Mouse (Mus musculus): Measurements from ENCODE around the gene Dnah8. TPM values are rescaled to one million over a fixed set of nuclear protein-coding genes. Genes with fewer than 3 reads are reported as not detected.

The Dnah8 gene
- polyA plus RNA-seq, 1 experiment from 2014 or later = 1.4 TPM

DNA sequence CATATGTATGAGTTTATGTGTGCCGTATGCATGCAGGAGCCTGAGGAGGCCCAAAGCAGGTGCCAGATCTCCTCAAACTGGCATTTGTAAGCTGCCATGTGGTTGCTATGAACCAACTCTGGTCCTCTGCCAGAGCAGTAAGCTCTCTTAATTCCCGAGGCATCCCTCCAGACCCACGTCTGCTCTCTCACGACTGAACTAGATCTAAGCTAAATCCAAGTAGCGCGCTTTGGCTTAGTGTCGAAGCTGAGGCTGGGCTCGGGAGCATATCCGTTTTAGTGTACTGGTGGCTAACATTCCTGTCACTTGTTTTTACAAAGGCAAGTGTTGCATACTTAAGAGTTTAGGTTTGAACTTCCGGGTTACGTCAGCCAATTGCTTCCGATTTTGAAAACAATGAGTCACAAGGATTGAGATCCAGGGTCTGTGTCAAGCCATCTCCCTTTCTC lies 128.2 kb downstream of the Dnah8 start:
- DNase-seq (no peak), ATAC-seq (ENCODE audit: low read depth) (no peak)
- no peaks in the 10 kb centered on the region for H3K4me1 ChIP-seq (replicated peaks)
- peaks cover 9% of the 10 kb centered on the region for H3K36me3 ChIP-seq
- no peaks in the 10 kb centered on the region for H3K27me3 ChIP-seq
- no peak overlapping the region for H3K27ac ChIP-seq
- H3K9ac ChIP-seq = no peak overlapping the region
- no peak overlapping the region for H3K4me3 ChIP-seq (replicated peaks)
- H3K4me2 ChIP-seq = no peak overlapping the region
- H3K9me3 ChIP-seq (replicated peaks) = 0 out of 2 replicates have a peak, but pooled peaks cover 4% of the 10 kb centered on the region
- WGBS (ENCODE audit: insufficient replicate concordance) = 75% methylated on average over 12 of the region's 12 CpGs

DNA sequence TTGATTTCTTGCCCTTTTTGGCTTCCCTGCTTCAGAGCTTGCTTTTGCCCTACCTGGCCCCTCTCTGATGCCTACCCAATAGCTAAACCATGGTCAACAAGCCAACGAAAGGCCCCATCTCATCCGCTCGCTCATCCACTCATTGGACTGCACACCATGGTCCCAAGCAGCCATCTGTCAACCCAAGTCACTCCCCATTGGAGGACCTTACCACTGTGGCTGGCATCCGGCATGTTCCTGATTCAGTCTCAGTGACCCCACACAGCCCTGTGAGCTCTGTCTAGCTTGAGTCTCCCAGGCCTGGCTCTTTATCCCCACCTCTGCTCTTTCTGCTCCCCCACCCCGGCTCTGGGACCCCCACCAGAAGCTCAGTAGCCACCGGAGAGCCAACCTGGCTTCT lies 129.0 kb downstream of the Dnah8 start:
- no peak for ATAC-seq (ENCODE audit: low read depth)
- H3K27me3 ChIP-seq = no peaks in the 10 kb centered on the region
- H3K27ac ChIP-seq = no peak overlapping the region
- no peak overlapping the region for H3K4me2 ChIP-seq
- H3K4me1 ChIP-seq (replicated peaks) = no peaks in the 10 kb centered on the region
- DNase-seq = no peak
- no peak overlapping the region for H3K9ac ChIP-seq
- H3K36me3 ChIP-seq = peaks cover 9% of the 10 kb centered on the region
- WGBS (ENCODE audit: insufficient replicate concordance) = 76% methylated on average over 6 of the region's 6 CpGs
- no peak overlapping the region for H3K4me3 ChIP-seq (replicated peaks)
- H3K9me3 ChIP-seq (replicated peaks) = 0 out of 2 replicates have a peak, but pooled peaks cover 4% of the 10 kb centered on the region

DNA sequence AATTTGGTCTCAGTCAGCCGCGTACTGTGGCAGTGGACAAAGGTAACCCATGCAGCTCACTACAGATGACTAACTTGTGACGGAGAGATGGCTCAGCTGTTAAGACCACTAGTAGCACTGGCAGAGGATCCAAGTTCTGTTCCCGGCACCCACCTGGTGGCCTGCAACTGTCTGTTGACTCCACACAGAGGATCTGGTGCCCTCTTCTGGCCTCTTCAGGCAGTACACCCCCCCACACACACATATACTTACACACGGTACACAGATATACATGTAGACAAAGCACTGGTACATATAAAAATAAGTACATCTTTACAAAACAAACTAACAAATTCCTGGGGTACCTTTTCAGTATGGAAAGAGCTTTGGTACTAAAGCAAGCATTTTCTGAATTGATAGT lies 132.6 kb downstream of the Dnah8 start:
- ATAC-seq (ENCODE audit: low read depth) = no peak
- 82% methylated on average over 5 of the region's 5 CpGs for WGBS (ENCODE audit: insufficient replicate concordance)

DNA sequence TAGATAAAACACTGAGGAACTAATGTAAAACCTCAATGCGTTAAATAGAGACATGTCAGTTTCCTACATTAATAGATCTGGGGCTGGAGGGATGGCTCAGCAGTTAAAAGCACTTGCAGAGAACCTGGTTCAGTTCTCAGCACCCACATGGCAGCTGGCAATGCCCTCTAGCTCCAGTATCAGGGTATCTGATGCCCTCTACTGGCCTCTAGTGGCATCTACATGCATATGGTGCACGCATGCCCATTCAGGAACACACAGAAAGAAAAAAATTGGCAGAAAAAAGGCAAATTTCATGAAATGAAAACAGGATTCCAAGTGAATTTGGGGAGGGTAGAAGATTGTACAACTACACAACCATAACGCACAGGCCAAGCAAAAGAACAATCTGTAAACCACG lies 136.2 kb downstream of the Dnah8 start:
- Histone ChIP-seq H3K9me3 (replicated peaks) (0 out of 2 replicates have a peak, but pooled peaks cover 4% of the 10 kb centered on the region), H3K27me3 (no peaks in the 10 kb centered on the region), H3K36me3 (peaks cover 9% of the 10 kb centered on the region), H3K27ac (no peak overlapping the region), H3K9ac (no peak overlapping the region), H3K4me2 (no peak overlapping the region), H3K4me1 (replicated peaks) (no peaks in the 10 kb centered on the region), H3K4me3 (replicated peaks) (no peak overlapping the region)
- WGBS (ENCODE audit: insufficient replicate concordance) = 81% methylated on average over 4 of the region's 4 CpGs
- DNase-seq = no peak
- no peak for ATAC-seq (ENCODE audit: low read depth)

More for the DNA sequence above, 132.6 kb downstream of the Dnah8 start:
- Histone ChIP-seq H3K4me2 (no peak overlapping the region), H3K9me3 (replicated peaks) (0 out of 2 replicates have a peak, but pooled peaks cover 4% of the 10 kb centered on the region), H3K9ac (no peak overlapping the region), H3K36me3 (peaks cover 9% of the 10 kb centered on the region), H3K4me3 (replicated peaks) (no peak overlapping the region), H3K27ac (no peak overlapping the region), H3K27me3 (no peaks in the 10 kb centered on the region), H3K4me1 (replicated peaks) (no peaks in the 10 kb centered on the region)
- no peak for DNase-seq

DNA sequence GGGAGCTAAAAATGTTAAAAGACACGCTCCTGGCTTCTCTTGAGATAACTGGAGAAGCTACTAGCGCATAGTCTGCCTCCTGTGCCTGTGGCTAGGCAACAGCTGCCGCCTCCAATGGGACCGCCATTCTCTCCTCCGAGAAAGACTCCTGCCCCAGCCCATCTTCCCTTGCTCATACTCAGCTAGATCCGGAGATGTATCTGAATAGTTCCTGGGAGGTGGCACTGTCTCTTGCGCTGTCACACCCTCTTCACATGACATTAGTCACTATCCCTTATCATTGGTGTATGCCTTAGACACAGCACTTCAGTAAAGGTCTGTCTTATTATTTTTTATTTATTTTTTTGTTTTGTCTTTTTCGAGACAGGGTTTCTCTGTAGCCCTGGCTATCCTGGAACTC lies 140.1 kb downstream of the Dnah8 start:
- 76% methylated on average over 8 of the region's 8 CpGs for WGBS (ENCODE audit: insufficient replicate concordance)
- ATAC-seq (ENCODE audit: low read depth) (no peak), DNase-seq (no peak)
- Histone ChIP-seq H3K36me3 (no peaks in the 10 kb centered on the region), H3K4me3 (replicated peaks) (no peak overlapping the region), H3K27ac (no peak overlapping the region), H3K9ac (no peak overlapping the region), H3K9me3 (replicated peaks) (no peaks in the 10 kb centered on the region), H3K4me2 (no peak overlapping the region), H3K27me3 (no peaks in the 10 kb centered on the region), H3K4me1 (replicated peaks) (no peaks in the 10 kb centered on the region)

DNA sequence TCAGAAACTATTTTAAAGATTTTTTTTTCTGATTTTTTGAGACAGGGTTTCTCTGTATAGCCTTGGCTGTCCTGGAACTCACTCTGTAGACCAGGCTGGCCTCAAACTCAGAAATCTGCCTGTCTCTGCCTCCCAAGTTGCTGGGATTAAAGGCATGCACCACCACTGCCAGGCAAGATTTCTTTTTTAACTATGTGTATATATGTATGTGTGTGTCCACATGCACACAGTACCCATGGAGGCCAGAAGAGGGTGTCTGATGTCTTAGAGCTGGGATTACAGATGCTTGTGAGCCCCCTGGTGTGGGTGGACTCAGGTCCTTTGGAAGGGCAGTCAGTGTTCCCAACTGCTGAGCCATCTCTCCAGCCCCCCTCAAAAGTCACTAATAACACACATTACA lies 150.3 kb downstream of the Dnah8 start:
- Histone ChIP-seq H3K4me2 (no peak overlapping the region), H3K27me3 (no peaks in the 10 kb centered on the region), H3K4me1 (replicated peaks) (no peaks in the 10 kb centered on the region), H3K9ac (no peak overlapping the region), H3K36me3 (no peaks in the 10 kb centered on the region), H3K9me3 (replicated peaks) (no peaks in the 10 kb centered on the region), H3K4me3 (replicated peaks) (no peak overlapping the region), H3K27ac (no peak overlapping the region)
- DNase-seq = no peak
- ATAC-seq (ENCODE audit: low read depth) = no peak

DNA sequence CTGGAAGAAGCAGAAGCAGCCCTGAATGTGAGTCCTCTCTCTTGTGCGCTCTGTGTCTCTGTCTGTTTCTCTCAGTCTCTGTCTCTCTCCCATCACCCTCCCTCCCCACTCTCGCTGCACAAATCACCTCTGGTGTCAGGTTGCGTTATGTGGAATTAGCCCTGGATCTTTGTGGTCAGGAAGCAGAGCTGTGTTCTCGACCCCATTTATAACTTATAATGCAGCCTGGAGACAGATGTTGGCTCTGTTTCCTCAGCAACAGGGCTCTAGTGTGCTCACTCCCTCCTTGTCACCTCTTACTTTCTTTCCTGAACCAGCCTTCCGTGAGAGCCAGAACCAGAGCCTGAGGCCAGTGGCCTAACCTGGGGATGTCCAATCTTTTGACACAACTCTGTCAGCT lies 150.9 kb downstream of the Dnah8 start:
- DNase-seq (no peak), ATAC-seq (ENCODE audit: low read depth) (no peak)
- Histone ChIP-seq H3K9me3 (replicated peaks) (no peaks in the 10 kb centered on the region), H3K4me3 (replicated peaks) (no peak overlapping the region), H3K4me2 (no peak overlapping the region), H3K27ac (no peak overlapping the region), H3K36me3 (no peaks in the 10 kb centered on the region), H3K4me1 (replicated peaks) (no peaks in the 10 kb centered on the region), H3K27me3 (no peaks in the 10 kb centered on the region), H3K9ac (no peak overlapping the region)
- WGBS (ENCODE audit: insufficient replicate concordance) = 43% methylated on average over 5 of the region's 5 CpGs

DNA sequence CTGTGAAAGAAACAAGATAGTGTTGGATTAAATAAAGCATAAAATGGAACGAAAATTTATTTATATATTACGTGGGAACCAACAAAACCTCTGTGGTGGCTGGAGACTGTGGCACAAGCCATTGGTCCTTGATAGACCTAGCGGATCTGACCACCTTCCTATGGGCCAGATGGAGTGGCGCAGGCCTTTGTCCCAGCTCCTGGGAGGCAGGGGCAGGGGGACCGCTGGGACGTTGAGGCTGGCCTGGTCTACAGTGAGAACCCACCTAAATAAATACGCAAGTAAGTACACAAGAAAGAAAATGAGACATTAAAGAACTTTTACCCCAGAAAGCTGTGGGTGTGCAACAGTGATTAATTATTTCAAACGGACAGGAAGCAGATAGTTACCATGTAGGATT lies 156.9 kb downstream of the Dnah8 start:
- Histone ChIP-seq H3K4me3 (replicated peaks) (no peak overlapping the region), H3K36me3 (no peaks in the 10 kb centered on the region), H3K4me1 (replicated peaks) (no peaks in the 10 kb centered on the region), H3K4me2 (no peak overlapping the region), H3K27ac (no peak overlapping the region), H3K9me3 (replicated peaks) (no peaks in the 10 kb centered on the region), H3K27me3 (no peaks in the 10 kb centered on the region), H3K9ac (no peak overlapping the region)
- DNase-seq = no peak
- WGBS (ENCODE audit: insufficient replicate concordance) = 76% methylated on average over 8 of the region's 8 CpGs
- no peak for ATAC-seq (ENCODE audit: low read depth)

DNA sequence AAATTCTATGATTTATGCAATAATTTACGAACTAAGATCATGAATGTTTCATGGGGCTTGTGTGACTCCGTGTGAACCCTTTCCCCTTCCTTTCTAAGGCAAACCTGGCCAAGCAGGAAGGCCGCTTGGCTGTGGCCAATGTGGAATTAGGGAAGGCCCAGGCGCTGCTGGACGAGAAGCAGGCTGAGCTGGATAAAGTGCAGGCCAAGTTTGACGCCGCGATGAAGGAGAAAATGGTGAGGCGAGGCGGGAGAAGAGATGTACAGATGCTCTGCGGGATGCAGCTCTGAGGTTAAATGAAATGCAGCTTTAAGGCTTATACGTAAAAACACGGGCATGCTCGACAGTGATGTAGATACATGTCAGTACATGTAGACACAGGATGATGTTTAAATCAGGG lies 158.1 kb downstream of the Dnah8 start:
- WGBS (ENCODE audit: insufficient replicate concordance) = 74% methylated on average over 14 of the region's 14 CpGs
- H3K4me1 ChIP-seq (replicated peaks) = no peaks in the 10 kb centered on the region
- H3K9me3 ChIP-seq (replicated peaks) = no peaks in the 10 kb centered on the region
- no peak overlapping the region for H3K4me3 ChIP-seq (replicated peaks)
- H3K4me2 ChIP-seq = no peak overlapping the region
- H3K27ac ChIP-seq = no peak overlapping the region
- DNase-seq (no peak), ATAC-seq (ENCODE audit: low read depth) (no peak)
- no peaks in the 10 kb centered on the region for H3K27me3 ChIP-seq
- H3K36me3 ChIP-seq = no peaks in the 10 kb centered on the region
- no peak overlapping the region for H3K9ac ChIP-seq

DNA sequence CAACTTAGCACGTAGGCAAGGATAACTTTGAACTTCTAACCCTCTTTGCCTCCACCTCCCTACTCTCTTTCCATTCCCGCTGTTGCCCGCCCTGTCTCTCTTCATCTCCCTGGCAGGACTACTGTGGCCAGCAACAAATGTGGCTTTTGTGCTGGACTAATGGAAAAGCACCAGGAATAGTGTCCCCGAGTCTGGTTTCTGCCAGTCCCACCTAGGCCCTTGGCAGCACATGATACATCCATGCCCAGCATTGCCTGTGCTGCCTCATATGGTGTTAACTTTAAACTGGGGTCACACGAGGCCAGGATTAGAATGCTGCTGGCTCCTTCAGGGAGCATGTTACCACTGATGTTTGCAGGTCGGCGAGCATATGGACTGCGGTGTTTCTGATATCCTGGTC lies 164.2 kb downstream of the Dnah8 start:
- H3K9me3 ChIP-seq (replicated peaks) = no peaks in the 10 kb centered on the region
- H3K36me3 ChIP-seq = no peaks in the 10 kb centered on the region
- no peak for DNase-seq
- H3K27me3 ChIP-seq = no peaks in the 10 kb centered on the region
- no peaks in the 10 kb centered on the region for H3K4me1 ChIP-seq (replicated peaks)
- no peak overlapping the region for H3K9ac ChIP-seq
- ATAC-seq (ENCODE audit: low read depth) = no peak
- H3K4me3 ChIP-seq (replicated peaks) = no peak overlapping the region
- WGBS (ENCODE audit: insufficient replicate concordance) = 76% methylated on average over 8 of the region's 8 CpGs
- H3K27ac ChIP-seq = no peak overlapping the region
- no peak overlapping the region for H3K4me2 ChIP-seq

DNA sequence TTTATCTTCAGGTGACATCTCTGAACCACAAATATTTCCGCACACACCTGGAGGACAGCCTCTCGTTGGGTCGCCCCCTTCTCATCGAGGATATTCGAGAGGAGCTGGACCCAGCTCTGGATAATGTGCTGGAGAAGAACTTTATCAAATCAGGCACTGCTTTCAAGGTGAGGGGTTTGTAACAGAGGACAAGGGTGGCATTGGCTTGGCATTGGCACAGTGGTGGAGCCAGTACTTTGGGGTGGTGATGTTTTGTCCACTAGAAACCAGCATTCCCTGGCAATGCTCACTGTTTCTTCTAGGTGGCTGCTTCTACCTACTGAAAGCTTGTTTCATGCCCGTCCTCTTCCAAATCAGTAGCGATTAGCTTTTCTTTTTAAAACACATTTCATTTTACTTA lies 166.7 kb downstream of the Dnah8 start:
- ATAC-seq (ENCODE audit: low read depth) = no peak
- Histone ChIP-seq H3K4me2 (no peak overlapping the region), H3K9me3 (replicated peaks) (no peaks in the 10 kb centered on the region), H3K4me1 (replicated peaks) (no peaks in the 10 kb centered on the region), H3K36me3 (no peaks in the 10 kb centered on the region), H3K27ac (no peak overlapping the region), H3K4me3 (replicated peaks) (no peak overlapping the region), H3K27me3 (no peaks in the 10 kb centered on the region), H3K9ac (no peak overlapping the region)
- DNase-seq = no peak
- 70% methylated on average over 7 of the region's 7 CpGs for WGBS (ENCODE audit: insufficient replicate concordance)

DNA sequence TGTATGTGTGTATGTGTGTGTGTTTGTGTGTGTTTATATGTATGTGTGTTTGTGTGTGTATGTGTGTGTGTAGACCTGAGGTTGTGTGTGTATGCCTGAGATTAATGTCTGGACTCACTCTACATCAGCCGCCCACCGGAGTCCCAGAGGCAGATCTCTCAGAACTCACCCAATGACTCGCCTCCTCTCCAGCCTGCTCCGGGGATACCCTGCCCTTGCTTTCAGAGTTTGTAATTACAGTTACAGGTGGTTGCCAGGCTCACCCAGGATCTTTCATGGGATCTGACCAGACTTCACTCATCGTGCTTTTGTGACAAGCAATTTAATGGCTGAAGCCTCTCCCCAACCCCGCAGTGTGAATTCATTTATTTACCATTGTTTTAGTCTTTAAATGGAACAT lies 168.2 kb downstream of the Dnah8 start:
- WGBS (ENCODE audit: insufficient replicate concordance) = 78% methylated on average over 6 of the region's 6 CpGs
- H3K27me3 ChIP-seq = no peaks in the 10 kb centered on the region
- H3K4me3 ChIP-seq (replicated peaks) = no peak overlapping the region
- no peaks in the 10 kb centered on the region for H3K4me1 ChIP-seq (replicated peaks)
- no peak overlapping the region for H3K9ac ChIP-seq
- H3K4me2 ChIP-seq = no peak overlapping the region
- no peak overlapping the region for H3K27ac ChIP-seq
- H3K9me3 ChIP-seq (replicated peaks) = no peaks in the 10 kb centered on the region
- ATAC-seq (ENCODE audit: low read depth) = no peak
- no peaks in the 10 kb centered on the region for H3K36me3 ChIP-seq
- no peak for DNase-seq

All from liver, embryonic 13.5 days (tissue).